Mouse (Mus musculus) midbrain, embryonic 10.5 days (tissue): ENCODE results near the gene Gm3336. TPM values are rescaled to one million over a fixed set of nuclear protein-coding genes. Genes with fewer than 3 reads are reported as not detected.
A peak's percentile ranks its signal among the peaks of the same experiment; 100 is the strongest.

ENCODE experiments used
- DNase-seq: peaks from one replicate; pipeline ENCODE4 v3.0.0-alpha.2; 2017; ENCODE audit warnings: low spot score
- H3K27ac ChIP-seq: fragments of 300-500 bp; sonication (generic); replicated peaks from 2 replicates; pipeline ENCODE4 v1.5.1; 2016; ENCODE audit warnings: mild to moderate bottlenecking
- H3K27me3 ChIP-seq: fragments of 300-500 bp; sonication (generic); 2 replicates; pipeline ENCODE4 v1.6.1; 2016; ENCODE audit warnings: low read depth, mild to moderate bottlenecking; ENCODE audit not compliant: poor library complexity, severe bottlenecking
- H3K36me3 ChIP-seq: fragments of 300-500 bp; sonication (generic); 2 replicates; pipeline ENCODE4 v1.6.1; 2016; ENCODE audit warnings: mild to moderate bottlenecking, moderate library complexity
- H3K4me1 ChIP-seq: fragments of 300-500 bp; sonication (generic); 2 replicates; pipeline ENCODE4 v1.6.1; 2016
- H3K4me3 ChIP-seq: fragments of 300-500 bp; sonication (generic); 2 replicates; pipeline ENCODE4 v1.5.1; 2016; ENCODE audit warnings: mild to moderate bottlenecking, moderate library complexity
- H3K9me3 ChIP-seq: fragments of 300-500 bp; sonication (generic); replicated peaks from 2 replicates; pipeline ENCODE4 v1.6.1; 2016; ENCODE audit warnings: mild to moderate bottlenecking
- WGBS: fragments of 180-500 bp; shearing (Covaris S2); methylation state at CpG from one replicate; pipeline ENCODE4 v1.1.7; 2016; 5-methylcytosine and 5-hydroxymethylcytosine counted together
- polyA plus RNA-seq: library from polyadenylated mRNA; unstranded; fragments of >200 nt; fragmentation: Nextera tagmentation; extraction: Ambion mirVana; gene quantifications from 2 replicates; pipeline ENCODE4 v1.2.1, GENCODE M21; 2016

The Gm3336 gene
- polyA plus RNA-seq, 1 experiment from 2014 or later, result not detected

- H3K4me1 ChIP-seq, result peaks cover 58% of the 10 kb centered on the region
These were observed 20.7 kb upstream of the Gm3336 start for GRCm38 (mm10) chr8:70697366-70698250.

GRCm38 (mm10) chr8:70698310-70699109, 19.8 kb upstream of the Gm3336 start, which contains the start of gene Jund:
Jund (plus strand) TSS chr8:70698949.
- peak; percentile 99 for DNase-seq
- no peaks in the 10 kb centered on the region for H3K9me3 ChIP-seq
- peak within 1 kb of the TSS; percentile 99 for H3K27ac ChIP-seq
- peak within 1 kb of the TSS; percentile 98 for H3K4me3 ChIP-seq
- peaks cover 28% of the 10 kb centered on the region for H3K27me3 ChIP-seq
- H3K36me3 ChIP-seq, result peaks cover 18% of the 10 kb centered on the region
- WGBS, result under 1% methylated on average over 68 of the region's 69 CpGs
- peaks cover 56% of the 10 kb centered on the region for H3K4me1 ChIP-seq

More at GRCm38 (mm10) chr8:70697366-70698250, 20.7 kb upstream of the Gm3336 start:
- H3K27ac ChIP-seq, result peak overlapping the region; percentile 99
- peaks cover 9% of the 10 kb centered on the region for H3K36me3 ChIP-seq
- H3K4me3 ChIP-seq, result peak overlapping the region; percentile 98
- WGBS, result 76% methylated on average over 12 of the region's 12 CpGs
- no peak for DNase-seq
- peaks cover 32% of the 10 kb centered on the region for H3K27me3 ChIP-seq
- no peaks in the 10 kb centered on the region for H3K9me3 ChIP-seq

- peaks cover 21% of the 10 kb centered on the region for H3K27me3 ChIP-seq
- peak overlapping the region; percentile 98 for H3K4me3 ChIP-seq
- peaks cover 23% of the 10 kb centered on the region for H3K36me3 ChIP-seq
- H3K27ac ChIP-seq, result peak overlapping the region; percentile 99
- 0% methylated on average over 89 of the region's 89 CpGs for WGBS
- no peaks in the 10 kb centered on the region for H3K9me3 ChIP-seq
- H3K4me1 ChIP-seq, result peaks cover 55% of the 10 kb centered on the region
- DNase-seq, result peak; percentile 79
These were observed 19.1 kb upstream of the Gm3336 start for GRCm38 (mm10) chr8:70699116-70699833.

GRCm38 (mm10) chr8:70699834-70700554, 18.3 kb upstream of the Gm3336 start:
- peak overlapping the region; percentile 99 for H3K27ac ChIP-seq
- H3K4me3 ChIP-seq, result peak overlapping the region; percentile 98
- peaks cover 15% of the 10 kb centered on the region for H3K27me3 ChIP-seq
- under 1% methylated on average over 59 of the region's 59 CpGs for WGBS
- H3K36me3 ChIP-seq, result peaks cover 23% of the 10 kb centered on the region
- H3K4me1 ChIP-seq, result peaks cover 55% of the 10 kb centered on the region
- no peaks in the 10 kb centered on the region for H3K9me3 ChIP-seq
- DNase-seq, result peak; percentile 86

GRCm38 (mm10) chr8:70700555-70700922, 17.8 kb upstream of the Gm3336 start:
- Histone ChIP-seq H3K4me3 (peak overlapping the region; percentile 98), H3K36me3 (peaks cover 23% of the 10 kb centered on the region), H3K27me3 (peaks cover 10% of the 10 kb centered on the region), H3K4me1 (peaks cover 49% of the 10 kb centered on the region), H3K9me3 (no peaks in the 10 kb centered on the region), H3K27ac (peak overlapping the region; percentile 99)
- peak; percentile 90 for DNase-seq
- under 1% methylated on average over 20 of the region's 20 CpGs for WGBS

GRCm38 (mm10) chr8:70701048-70701981, 17.0 kb upstream of the Gm3336 start:
- peaks cover 2% of the 10 kb centered on the region for H3K27me3 ChIP-seq
- H3K36me3 ChIP-seq, result peaks cover 23% of the 10 kb centered on the region
- peak overlapping the region; percentile 99 for H3K27ac ChIP-seq
- WGBS, result 60% methylated on average over 10 of the region's 10 CpGs
- peak; percentile 34 for DNase-seq
- peak overlapping the region; percentile 98 for H3K4me3 ChIP-seq
- peaks cover 42% of the 10 kb centered on the region for H3K4me1 ChIP-seq
- H3K9me3 ChIP-seq, result no peaks in the 10 kb centered on the region

GRCm38 (mm10) chr8:70701982-70702841, 16.1 kb upstream of the Gm3336 start:
- no peak for DNase-seq
- H3K4me1 ChIP-seq, result peaks cover 33% of the 10 kb centered on the region
- 82% methylated on average over 2 of the region's 2 CpGs for WGBS
- peak overlapping the region; percentile 98; the same call in 1 of the 2 replicates for H3K4me3 ChIP-seq
- no peak overlapping the region for H3K27ac ChIP-seq
- H3K36me3 ChIP-seq, result peaks cover 23% of the 10 kb centered on the region
- H3K27me3 ChIP-seq, result no peaks in the 10 kb centered on the region
- no peaks in the 10 kb centered on the region for H3K9me3 ChIP-seq

GRCm38 (mm10) chr8:70702842-70703182, 15.5 kb upstream of the Gm3336 start:
- Histone ChIP-seq H3K36me3 (peaks cover 23% of the 10 kb centered on the region), H3K4me1 (peaks cover 27% of the 10 kb centered on the region), H3K27me3 (no peaks in the 10 kb centered on the region), H3K4me3 (no peak overlapping the region), H3K27ac (no peak overlapping the region), H3K9me3 (no peaks in the 10 kb centered on the region)
- WGBS, result 92% methylated on average over 3 of the region's 3 CpGs
- DNase-seq, result no peak

GRCm38 (mm10) chr8:70703287-70703686, 15.1 kb upstream of the Gm3336 start, which contains the start of gene Iqcn:
Iqcn (plus strand) TSS chr8:70703457.
- Histone ChIP-seq H3K27ac (no peak within 1 kb of the TSS), H3K36me3 (peaks cover 23% of the 10 kb centered on the region), H3K4me3 (peak within 1 kb of the TSS; percentile 12; the same call in 1 of the 2 replicates), H3K9me3 (no peaks in the 10 kb centered on the region), H3K4me1 (peaks cover 22% of the 10 kb centered on the region), H3K27me3 (no peaks in the 10 kb centered on the region)
- WGBS, result 100% methylated on average over 3 of the region's 3 CpGs
- DNase-seq, result no peak

- H3K9me3 ChIP-seq, result no peaks in the 10 kb centered on the region
- H3K4me1 ChIP-seq, result peaks cover 5% of the 10 kb centered on the region; the same call in 1 of the 2 replicates
- H3K27me3 ChIP-seq, result no peaks in the 10 kb centered on the region
- peaks cover 8% of the 10 kb centered on the region; the same call in 1 of the 2 replicates for H3K36me3 ChIP-seq
- no peak overlapping the region for H3K4me3 ChIP-seq
- no peak for DNase-seq
- H3K27ac ChIP-seq, result no peak overlapping the region
- 90% methylated on average over 14 of the region's 14 CpGs for WGBS
These were observed 10.1 kb upstream of the Gm3336 start for GRCm38 (mm10) chr8:70708281-70708680.
